Mouse (Mus musculus): ENCODE data around the gene Crbn. TPM values are rescaled to one million over a fixed set of nuclear protein-coding genes. Genes with fewer than 3 reads are reported as not detected.

Gene Crbn
- polyA plus RNA-seq, 1 experiment from 2014 or later: 69.4 TPM

DNA sequence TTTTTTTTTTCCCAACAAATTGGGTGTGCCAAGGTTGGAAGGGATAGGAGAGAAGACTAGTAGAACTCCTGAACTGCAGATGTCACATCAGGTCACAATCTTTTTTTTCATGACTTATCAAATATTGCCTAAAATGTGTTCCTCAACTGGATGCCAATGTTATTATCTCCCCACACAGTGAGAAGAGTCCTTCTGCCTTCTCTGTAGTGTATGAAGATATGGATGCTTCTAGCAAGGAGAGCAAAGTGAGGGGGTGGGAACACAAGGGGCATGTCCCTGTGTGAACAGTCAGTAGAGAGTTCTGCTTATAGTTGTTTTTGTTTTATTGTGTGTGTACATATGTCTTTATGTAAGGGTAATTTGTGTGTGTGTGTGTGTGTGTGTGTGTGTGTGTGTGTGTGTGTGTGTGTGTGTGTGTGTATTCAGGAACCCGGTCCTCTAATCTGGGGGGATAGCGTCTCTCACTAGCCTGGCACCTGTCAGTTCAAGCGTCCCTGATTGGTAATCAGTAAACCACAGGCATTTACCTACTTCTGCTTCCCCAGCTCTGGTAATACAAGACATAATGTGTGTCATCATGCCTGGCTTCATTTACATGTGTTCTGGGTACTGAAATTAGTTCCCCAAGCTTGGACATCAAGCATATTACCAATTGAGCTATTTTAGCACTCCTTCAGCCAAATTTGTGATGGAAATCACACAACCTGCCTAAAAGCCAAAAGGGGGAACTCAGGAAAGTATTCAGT lies 39.2 kb downstream of the Crbn start:
- no peak overlapping the region for H3K4me3 ChIP-seq
- no peaks in the 10 kb centered on the region for H3K36me3 ChIP-seq
- no peak for ATAC-seq (ENCODE audit: low read depth)
- no peak overlapping the region for H3K9ac ChIP-seq
- no peaks in the 10 kb centered on the region for H3K9me3 ChIP-seq
- no peaks in the 10 kb centered on the region for H3K27me3 ChIP-seq
- H3K27ac ChIP-seq (replicated peaks): no peak overlapping the region
- H3K4me1 ChIP-seq (replicated peaks): no peaks in the 10 kb centered on the region
- H3K4me2 ChIP-seq: no peak overlapping the region
- WGBS: 81% methylated on average over 3 of the region's 3 CpGs

- no peak overlapping the region for H3K27ac ChIP-seq (replicated peaks)
- WGBS: 74% methylated on average over 3 of the region's 3 CpGs
- H3K9ac ChIP-seq: no peak overlapping the region
- H3K4me2 ChIP-seq: no peak overlapping the region
- H3K4me1 ChIP-seq (replicated peaks): no peaks in the 10 kb centered on the region
- H3K9me3 ChIP-seq: no peaks in the 10 kb centered on the region
- no peak overlapping the region for H3K4me3 ChIP-seq
- ATAC-seq (ENCODE audit: low read depth): no peak
- H3K27me3 ChIP-seq: no peaks in the 10 kb centered on the region
- H3K36me3 ChIP-seq: no peaks in the 10 kb centered on the region
These were observed 41.6 kb downstream of the Crbn start for GRCm38 (mm10) chr6:106758299-106758698.

DNA sequence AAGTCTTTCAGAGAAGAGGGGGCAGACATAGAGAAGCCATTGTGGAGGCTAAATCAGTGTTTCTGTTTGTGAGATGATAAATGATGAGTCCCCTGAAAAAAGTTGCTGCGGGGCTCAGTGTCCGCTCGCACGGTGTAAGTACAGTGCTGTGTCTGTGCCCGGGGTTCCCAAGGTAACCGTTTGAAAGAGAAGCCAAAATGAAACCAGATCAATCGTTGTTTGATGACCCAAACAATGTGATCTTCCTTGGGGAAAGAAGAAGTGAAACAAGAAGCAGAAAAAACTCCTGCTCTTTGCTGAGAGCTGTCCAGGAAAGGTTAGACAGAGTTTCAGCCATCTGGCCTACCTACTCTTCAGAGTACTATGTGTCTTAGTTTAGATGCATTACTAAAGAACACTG lies 49.6 kb downstream of the Crbn start:
- no peaks in the 10 kb centered on the region for H3K9me3 ChIP-seq

DNA sequence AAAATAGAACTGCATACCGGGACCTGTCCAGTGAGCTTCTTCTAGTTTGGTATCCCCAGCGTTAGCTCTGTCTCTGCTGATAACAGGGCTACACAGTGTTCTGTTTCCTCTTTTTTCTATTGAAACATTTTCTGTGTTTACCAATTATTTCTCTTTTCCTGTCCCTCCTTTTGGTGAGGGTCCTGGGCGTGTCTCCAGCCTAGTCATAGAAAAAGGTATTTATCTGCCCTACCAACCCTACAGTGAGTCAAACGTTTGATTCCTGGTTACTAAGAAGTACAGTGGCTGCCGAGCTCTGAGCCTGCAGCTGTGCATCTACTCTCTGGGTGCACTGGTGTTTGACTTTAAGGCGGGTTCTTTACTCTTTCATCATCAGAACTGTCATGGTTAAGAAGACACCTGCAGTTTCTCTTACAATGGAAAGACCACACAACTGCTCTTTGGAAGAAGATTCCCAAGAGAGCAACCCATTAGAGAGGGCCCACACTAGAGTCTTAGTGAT lies 50.9 kb downstream of the Crbn start, which contains the start of gene Il5ra:
TSS of gene Il5ra (minus strand) at position 151 of the 502 bp plus-strand sequence.
- Histone ChIP-seq H3K4me3 (no peak within 1 kb of the TSS), H3K27ac (replicated peaks) (no peak within 1 kb of the TSS)
- WGBS: 83% methylated on average over 6 of the region's 6 CpGs

More for the DNA sequence above, 49.6 kb downstream of the Crbn start:
- H3K4me3 ChIP-seq: no peak overlapping the region
- no peak overlapping the region for H3K4me2 ChIP-seq
- H3K27ac ChIP-seq (replicated peaks): no peak overlapping the region
- H3K9ac ChIP-seq: no peak overlapping the region
- no peak for ATAC-seq (ENCODE audit: low read depth)
- H3K4me1 ChIP-seq (replicated peaks): no peaks in the 10 kb centered on the region
- no peaks in the 10 kb centered on the region for H3K36me3 ChIP-seq
- WGBS: 70% methylated on average over 7 of the region's 7 CpGs
- no peaks in the 10 kb centered on the region for H3K27me3 ChIP-seq

DNA sequence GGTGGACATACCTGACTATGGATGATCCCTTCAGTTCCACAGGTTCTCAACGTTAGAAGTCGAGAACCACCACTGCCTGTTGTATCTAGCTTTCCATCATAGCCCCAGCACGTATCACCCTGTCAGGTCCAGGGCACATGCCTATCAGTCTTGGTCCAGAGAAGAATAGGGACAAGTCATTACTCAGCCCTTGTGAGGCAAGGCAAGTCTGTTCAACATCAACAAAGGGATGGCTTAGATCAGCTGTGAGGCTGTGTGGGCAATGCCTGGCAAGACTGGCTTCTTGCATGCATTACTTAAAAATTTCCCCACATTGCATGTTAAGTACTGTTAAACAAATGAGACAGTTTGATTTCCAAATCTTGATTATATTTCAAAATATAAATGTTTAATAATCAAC lies 52.1 kb downstream of the Crbn start:
- Histone ChIP-seq H3K4me1 (replicated peaks) (no peaks in the 10 kb centered on the region), H3K27me3 (no peaks in the 10 kb centered on the region), H3K4me2 (no peak overlapping the region), H3K27ac (replicated peaks) (no peak overlapping the region), H3K4me3 (no peak overlapping the region), H3K9me3 (no peaks in the 10 kb centered on the region), H3K36me3 (no peaks in the 10 kb centered on the region), H3K9ac (no peak overlapping the region)
- WGBS: 82% methylated on average over 3 of the region's 3 CpGs
- no peak for ATAC-seq (ENCODE audit: low read depth)

More for the DNA sequence above, 50.9 kb downstream of the Crbn start, which contains the start of gene Il5ra:
- H3K9ac ChIP-seq: no peak within 1 kb of the TSS
- ATAC-seq (ENCODE audit: low read depth): no peak
- H3K4me2 ChIP-seq: no peak within 1 kb of the TSS
- H3K9me3 ChIP-seq: no peaks in the 10 kb centered on the region
- no peaks in the 10 kb centered on the region for H3K27me3 ChIP-seq
- no peaks in the 10 kb centered on the region for H3K36me3 ChIP-seq
- H3K4me1 ChIP-seq (replicated peaks): no peaks in the 10 kb centered on the region

GRCm38 (mm10) chr6:106747251-106747650 lies 52.6 kb downstream of the Crbn start:
- H3K4me3 ChIP-seq: no peak overlapping the region
- H3K4me2 ChIP-seq: no peak overlapping the region
- no peaks in the 10 kb centered on the region for H3K36me3 ChIP-seq
- 94% methylated on average over 5 of the region's 5 CpGs for WGBS
- no peaks in the 10 kb centered on the region for H3K4me1 ChIP-seq (replicated peaks)
- no peaks in the 10 kb centered on the region for H3K27me3 ChIP-seq
- no peak overlapping the region for H3K9ac ChIP-seq
- H3K27ac ChIP-seq (replicated peaks): no peak overlapping the region
- ATAC-seq (ENCODE audit: low read depth): no peak
- H3K9me3 ChIP-seq: no peaks in the 10 kb centered on the region

DNA sequence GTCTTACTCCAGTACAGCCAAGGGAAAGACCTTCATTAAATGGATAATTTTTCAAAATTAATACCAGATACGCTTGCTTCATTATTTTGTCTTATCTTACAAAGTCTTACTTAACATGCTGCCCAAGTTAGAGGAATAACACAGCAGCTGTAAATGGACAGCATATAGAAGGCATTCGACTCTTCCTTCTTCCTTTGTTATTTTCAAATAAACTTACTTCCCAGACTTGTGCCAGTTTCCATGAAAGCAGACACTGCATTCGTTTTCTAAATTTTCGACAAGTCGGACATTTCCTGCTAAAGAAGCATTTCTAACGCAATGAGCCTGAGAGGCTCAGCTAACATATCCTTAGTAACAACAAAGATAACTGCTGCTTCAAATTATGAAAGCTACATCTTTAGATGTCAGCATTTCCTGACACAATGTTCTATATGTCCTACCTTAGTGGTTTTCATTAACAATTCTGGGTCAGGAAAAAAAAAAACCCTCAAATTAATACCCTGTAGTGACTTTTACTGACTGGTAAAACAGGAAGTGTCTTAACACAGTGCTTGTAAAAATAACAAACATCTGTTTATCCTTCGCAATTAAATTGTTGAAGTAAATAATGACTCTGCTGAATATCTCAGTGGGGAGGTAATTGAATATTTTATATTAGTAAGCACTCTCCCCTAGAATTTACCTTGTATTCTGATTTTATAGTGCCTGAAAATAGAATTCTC lies 54.0 kb downstream of the Crbn start:
- H3K9ac ChIP-seq: no peak overlapping the region
- no peaks in the 10 kb centered on the region for H3K4me1 ChIP-seq (replicated peaks)
- ATAC-seq (ENCODE audit: low read depth): no peak
- H3K27me3 ChIP-seq: no peaks in the 10 kb centered on the region
- H3K27ac ChIP-seq (replicated peaks): no peak overlapping the region
- H3K36me3 ChIP-seq: no peaks in the 10 kb centered on the region
- WGBS: 85% methylated on average over 7 of the region's 7 CpGs
- H3K9me3 ChIP-seq: no peaks in the 10 kb centered on the region
- H3K4me3 ChIP-seq: no peak overlapping the region
- H3K4me2 ChIP-seq: no peak overlapping the region

DNA sequence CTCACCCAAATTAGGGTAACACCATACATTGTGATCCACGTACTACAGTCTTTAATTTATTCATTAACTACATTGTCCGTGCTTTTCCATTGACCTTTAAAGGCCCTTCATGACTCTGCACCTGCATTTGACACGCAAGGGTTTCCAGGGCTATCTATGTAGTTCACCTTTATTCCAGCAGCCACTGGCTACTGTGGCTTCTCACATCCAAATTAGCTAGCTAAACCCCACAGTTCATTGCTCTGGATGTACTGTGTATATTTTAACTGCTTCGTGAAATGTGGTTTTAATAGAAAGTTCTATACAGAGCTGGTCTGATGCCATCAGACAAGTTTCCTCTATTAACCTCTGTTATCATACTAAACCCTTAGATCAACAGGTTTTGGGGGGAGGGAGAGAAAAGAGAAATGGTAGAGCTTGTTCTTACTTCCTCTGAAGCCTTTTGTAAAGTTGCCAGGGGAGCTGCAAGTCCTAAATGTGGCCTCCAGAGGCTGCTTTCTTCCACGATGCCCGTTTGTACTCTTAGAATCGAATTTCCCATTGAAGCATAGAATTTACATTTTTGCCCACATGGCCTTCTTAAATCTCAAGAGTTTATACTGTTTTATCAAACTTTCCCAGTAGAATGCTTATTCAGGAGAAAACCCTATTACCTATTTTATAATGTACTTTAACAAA lies 56.2 kb downstream of the Crbn start:
- no peak overlapping the region for H3K4me3 ChIP-seq
- H3K27ac ChIP-seq (replicated peaks): no peak overlapping the region
- no peaks in the 10 kb centered on the region for H3K4me1 ChIP-seq (replicated peaks)
- 76% methylated on average over 7 of the region's 7 CpGs for whole genome bisulfite sequencing
- H3K9ac ChIP-seq: no peak overlapping the region
- H3K27me3 ChIP-seq: no peaks in the 10 kb centered on the region
- H3K4me2 ChIP-seq: no peak overlapping the region
- H3K36me3 ChIP-seq: no peaks in the 10 kb centered on the region
- ATAC-seq (ENCODE audit: low read depth): no peak
- no peaks in the 10 kb centered on the region for H3K9me3 ChIP-seq

DNA sequence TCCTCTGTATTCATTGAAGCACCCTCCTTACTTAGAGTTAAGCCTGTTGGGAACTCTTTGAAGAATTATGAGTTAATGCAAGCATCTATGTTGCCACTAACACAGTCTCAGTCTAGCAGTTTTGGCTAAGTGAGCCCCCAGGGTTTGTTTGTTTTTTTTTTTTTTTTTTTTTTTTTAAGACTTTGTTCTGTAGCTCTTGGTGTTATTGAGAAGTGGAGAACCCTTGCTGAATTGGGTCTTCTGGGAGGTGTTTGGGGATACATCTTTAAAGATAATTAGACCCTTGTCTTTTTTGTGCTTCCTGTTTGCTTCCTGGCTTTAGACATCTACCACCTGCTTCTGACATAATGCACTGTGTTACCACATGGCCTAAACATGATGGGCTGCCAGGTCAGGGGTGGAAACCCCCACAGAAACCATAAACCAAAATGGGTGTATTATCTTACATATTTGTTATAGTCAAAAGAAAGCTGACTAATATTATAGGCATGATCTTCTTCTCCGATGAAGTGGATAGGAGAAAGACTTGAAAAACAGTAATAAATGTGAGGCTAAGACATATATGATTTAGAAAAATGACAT lies 59.5 kb downstream of the Crbn start:
- H3K36me3 ChIP-seq: no peaks in the 10 kb centered on the region
- no peak overlapping the region for H3K9ac ChIP-seq
- H3K4me2 ChIP-seq: no peak overlapping the region
- 94% methylated on average over 1 of the region's 1 CpGs for WGBS
- no peak overlapping the region for H3K27ac ChIP-seq (replicated peaks)
- H3K27me3 ChIP-seq: no peaks in the 10 kb centered on the region
- no peaks in the 10 kb centered on the region for H3K9me3 ChIP-seq
- no peak for ATAC-seq (ENCODE audit: low read depth)
- no peak overlapping the region for H3K4me3 ChIP-seq
- H3K4me1 ChIP-seq (replicated peaks): no peaks in the 10 kb centered on the region

GRCm38 (mm10) chr6:106738229-106738628 lies 61.6 kb downstream of the Crbn start:
- Histone ChIP-seq H3K4me3 (no peak overlapping the region), H3K4me2 (no peak overlapping the region), H3K27me3 (no peaks in the 10 kb centered on the region), H3K36me3 (no peaks in the 10 kb centered on the region), H3K4me1 (replicated peaks) (no peaks in the 10 kb centered on the region), H3K9ac (no peak overlapping the region), H3K9me3 (no peaks in the 10 kb centered on the region), H3K27ac (replicated peaks) (no peak overlapping the region)
- ATAC-seq (ENCODE audit: low read depth): no peak
- 73% methylated on average over 3 of the region's 3 CpGs for WGBS

- H3K36me3 ChIP-seq: no peaks in the 10 kb centered on the region
- H3K4me1 ChIP-seq (replicated peaks): no peaks in the 10 kb centered on the region
- no peaks in the 10 kb centered on the region for H3K27me3 ChIP-seq
- WGBS: 84% methylated on average over 4 of the region's 4 CpGs
- ATAC-seq (ENCODE audit: low read depth): no peak
- no peak overlapping the region for H3K27ac ChIP-seq (replicated peaks)
- H3K9ac ChIP-seq: no peak overlapping the region
- H3K4me2 ChIP-seq: no peak overlapping the region
- H3K4me3 ChIP-seq: no peak overlapping the region
- no peaks in the 10 kb centered on the region for H3K9me3 ChIP-seq
These were observed 67.3 kb downstream of the Crbn start for GRCm38 (mm10) chr6:106732563-106732962.
